Mouse (Mus musculus) forebrain, embryonic 16.5 days (tissue): Measurements from ENCODE around the gene Map1lc3a. TPM values are rescaled to one million over a fixed set of nuclear protein-coding genes. Genes with fewer than 3 reads are reported as not detected.

Experiments
- ATAC-seq: fragments of 200-750 bp; cut with Nextera tagmentation; 2 replicates; pipeline ENCODE4 v1.8.0; 2017; ENCODE audit warnings: mild to moderate bottlenecking, moderate library complexity
- H3K27ac ChIP-seq: fragments of 300-500 bp; sonication (generic); 2 replicates; pipeline ENCODE4 v1.5.1; 2014; ENCODE audit warnings: low read length, control low read depth
- H3K27me3 ChIP-seq: fragments of 300-500 bp; sonication (generic); replicated peaks from 2 replicates; pipeline ENCODE4 v1.6.1; 2014; ENCODE audit warnings: low read length; ENCODE audit not compliant: control insufficient read depth, insufficient read depth
- H3K36me3 ChIP-seq: fragments of 300-500 bp; sonication (generic); 2 replicates; pipeline ENCODE4 v1.6.1; 2014; ENCODE audit not compliant: control insufficient read depth, insufficient read depth
- H3K4me1 ChIP-seq: fragments of 300-500 bp; sonication (generic); replicated peaks from 2 replicates; pipeline ENCODE4 v1.6.1; 2014; ENCODE audit warnings: low read length; ENCODE audit not compliant: control insufficient read depth, insufficient read depth
- H3K4me2 ChIP-seq: fragments of 300-500 bp; sonication (generic); 2 replicates; pipeline ENCODE4 v1.6.1; 2014; ENCODE audit warnings: mild to moderate bottlenecking, low read length, control low read depth
- H3K4me3 ChIP-seq: fragments of 300-500 bp; sonication (generic); replicated peaks from 2 replicates; pipeline ENCODE4 v1.5.1; 2014; ENCODE audit warnings: mild to moderate bottlenecking, low read length, control low read depth
- H3K9ac ChIP-seq: fragments of 300-500 bp; sonication (generic); replicated peaks from 2 replicates; pipeline ENCODE4 v1.6.1; 2014; ENCODE audit warnings: low read depth, low read length, control low read depth
- H3K9me3 ChIP-seq: fragments of 300-500 bp; sonication (generic); 2 replicates; pipeline ENCODE4 v1.6.1; 2016; ENCODE audit warnings: low read length; ENCODE audit not compliant: control insufficient read depth
- WGBS: fragments of 180-500 bp; shearing (Covaris S2); extraction: QIAGEN DNeasy Blood & Tissue Kit; methylation state at CpG from one replicate; pipeline ENCODE4 v1.1.7; 2014; 5-methylcytosine and 5-hydroxymethylcytosine counted together
- polyA plus RNA-seq: library from polyadenylated mRNA; unstranded; fragments of >200 nt; fragmentation: Nextera tagmentation; extraction: Ambion mirVana; gene quantifications from 2 replicates; pipeline ENCODE4 v1.2.1, GENCODE M21; 2015

Map1lc3a gene
- 343 and 425 TPM in 2 replicates for polyA plus RNA-seq

DNA sequence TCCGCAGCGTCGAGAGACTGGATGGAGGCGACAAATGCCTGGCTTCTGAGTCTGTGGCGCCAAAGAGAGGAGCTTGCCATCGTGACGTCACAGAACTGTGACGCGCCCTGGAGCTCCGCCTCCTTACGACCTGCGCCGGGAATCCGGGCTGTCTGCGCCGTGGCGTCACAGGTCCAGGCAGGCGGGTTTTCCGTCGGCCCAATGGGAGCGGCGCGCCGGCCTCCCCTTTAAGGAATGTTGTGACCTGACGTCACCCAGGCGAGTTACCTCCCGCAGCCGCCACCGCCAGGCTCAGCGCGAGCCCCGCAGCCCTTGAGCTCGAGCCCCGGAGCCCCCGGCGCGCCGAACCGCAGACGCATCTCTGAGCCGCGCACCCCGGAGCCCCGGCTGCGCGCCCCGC is at the start of gene Map1lc3a:
Gene Map1lc3a, plus strand, starts transcription at position 103 of the 400 bp plus-strand sequence.
- peaks cover 9% of the 10 kb centered on the region for H3K4me1 ChIP-seq
- H3K9ac ChIP-seq: peak within 1 kb of the TSS; percentile 93
- ATAC-seq: peak; percentile 96
- H3K36me3 ChIP-seq: no peaks in the 10 kb centered on the region
- peak within 1 kb of the TSS; percentile 79 for H3K27ac ChIP-seq
- WGBS: 1% methylated on average over 47 of the region's 47 CpGs
- H3K27me3 ChIP-seq: no peaks in the 10 kb centered on the region
- H3K4me3 ChIP-seq: peak within 1 kb of the TSS; percentile 83
- H3K9me3 ChIP-seq: no peaks in the 10 kb centered on the region
- peak within 1 kb of the TSS; percentile 77 for H3K4me2 ChIP-seq

DNA sequence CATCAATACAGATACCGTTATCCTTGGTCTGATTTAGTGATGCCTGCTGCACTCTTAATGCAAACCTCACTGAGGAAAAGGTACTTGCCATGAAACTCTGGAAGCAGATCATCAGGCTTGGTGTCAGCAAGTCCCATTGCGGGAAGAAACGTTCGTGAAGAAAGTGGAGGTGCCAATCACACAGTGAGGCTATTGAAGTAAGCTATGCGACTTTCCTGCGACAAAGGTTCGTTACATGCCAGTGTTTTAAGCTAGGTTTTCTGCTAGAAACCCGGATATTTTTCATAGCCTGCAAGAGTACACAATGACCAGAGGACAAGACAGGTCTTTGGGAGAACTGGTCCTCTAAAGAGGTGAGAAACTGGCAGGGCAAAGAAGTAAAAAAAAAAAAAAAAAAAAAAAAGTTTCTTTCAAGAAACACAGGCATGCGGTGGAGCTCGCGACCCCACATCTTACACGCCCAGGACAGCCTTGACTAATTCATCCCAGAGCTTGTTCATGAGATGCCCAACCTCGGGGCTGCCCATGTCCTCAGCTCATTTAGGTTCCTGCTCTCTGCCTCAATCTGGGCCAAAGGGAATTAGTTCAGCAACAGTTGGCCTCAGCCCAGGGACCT is 40.2 kb upstream of the Map1lc3a start:
- H3K36me3 ChIP-seq: no peaks in the 10 kb centered on the region
- WGBS: 2% methylated on average over 13 of the region's 13 CpGs
- peak; percentile 90 for ATAC-seq

DNA sequence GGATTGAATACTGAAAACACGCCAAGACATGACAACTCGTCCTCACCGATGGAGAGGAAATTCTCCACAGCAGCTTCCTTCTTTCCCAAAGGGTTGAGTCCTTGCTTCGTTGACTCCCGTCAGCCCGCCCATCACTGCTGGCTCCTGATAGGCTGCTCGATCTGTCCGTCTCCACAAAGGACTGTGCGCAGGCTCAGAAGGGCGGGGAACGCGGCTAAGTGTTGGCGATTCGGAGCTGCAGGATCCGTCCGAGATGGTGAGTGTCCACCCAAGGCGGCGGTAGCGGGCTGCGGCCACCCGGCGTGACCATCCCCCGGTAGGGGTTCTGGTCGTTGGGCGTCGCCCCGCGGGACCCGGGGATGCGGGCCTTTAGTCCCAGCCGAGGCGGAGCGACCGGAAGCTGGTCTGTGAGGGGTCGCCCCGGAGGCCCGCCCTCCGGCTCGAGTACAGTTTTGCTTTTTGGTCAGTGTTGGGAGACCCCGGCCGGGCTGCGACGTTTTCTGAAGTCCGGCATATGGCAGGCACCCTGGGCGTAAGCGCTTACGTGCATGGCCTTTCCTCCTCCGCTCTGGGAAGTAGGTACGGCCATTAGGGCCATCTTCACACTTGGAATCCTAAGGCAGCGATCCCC is 39.6 kb upstream of the Map1lc3a start, which contains the start of gene Dynlrb1:
Gene Dynlrb1, plus strand, starts transcription at position 172 of the 631 bp plus-strand sequence.
- no peaks in the 10 kb centered on the region for H3K36me3 ChIP-seq
- peak; percentile 100 for ATAC-seq

More for the DNA sequence above, 40.2 kb upstream of the Map1lc3a start:
- Histone ChIP-seq H3K4me1 (peaks cover 24% of the 10 kb centered on the region), H3K27ac (peak overlapping the region; percentile 94), H3K4me3 (peak overlapping the region; percentile 71), H3K9ac (peak overlapping the region; percentile 72), H3K27me3 (no peaks in the 10 kb centered on the region), H3K9me3 (no peaks in the 10 kb centered on the region), H3K4me2 (peak overlapping the region; percentile 82)

DNA sequence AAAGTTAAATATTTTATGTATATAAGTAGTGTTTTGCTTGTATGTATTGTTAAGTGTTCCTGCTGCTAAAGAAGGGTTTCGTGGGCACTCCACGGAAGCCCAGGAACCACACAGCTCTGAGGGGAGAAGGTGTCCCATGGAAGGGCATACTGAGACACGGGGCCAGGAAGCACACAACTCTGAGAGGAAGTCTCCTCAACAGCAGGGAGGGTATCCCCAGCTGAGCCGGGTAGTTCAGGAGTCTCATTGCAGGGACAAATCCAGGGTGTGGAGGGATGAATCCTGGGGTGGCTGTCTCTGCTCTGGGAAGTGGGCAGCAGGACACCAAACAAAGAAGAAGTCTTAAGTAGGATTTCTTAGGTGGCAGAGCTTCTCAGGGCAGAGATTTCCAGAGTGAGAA is 38.8 kb upstream of the Map1lc3a start:
- peak overlapping the region; percentile 89 for H3K9ac ChIP-seq
- no peaks in the 10 kb centered on the region for H3K9me3 ChIP-seq
- no peaks in the 10 kb centered on the region for H3K27me3 ChIP-seq
- peak overlapping the region; percentile 92 for H3K4me2 ChIP-seq
- peaks cover 24% of the 10 kb centered on the region for H3K4me1 ChIP-seq
- peak overlapping the region; percentile 71 for H3K4me3 ChIP-seq
- H3K27ac ChIP-seq: no peak overlapping the region
- no peaks in the 10 kb centered on the region for H3K36me3 ChIP-seq
- 15% methylated on average over 4 of the region's 4 CpGs for WGBS
- no peak for ATAC-seq

More for the DNA sequence above, 39.6 kb upstream of the Map1lc3a start, which contains the start of gene Dynlrb1:
- peak within 1 kb of the TSS; percentile 71 for H3K4me3 ChIP-seq
- H3K4me2 ChIP-seq: peak within 1 kb of the TSS; percentile 92
- peaks cover 24% of the 10 kb centered on the region for H3K4me1 ChIP-seq
- peak within 1 kb of the TSS; percentile 89 for H3K9ac ChIP-seq
- peak within 1 kb of the TSS; percentile 94 for H3K27ac ChIP-seq
- no peaks in the 10 kb centered on the region for H3K9me3 ChIP-seq
- no peaks in the 10 kb centered on the region for H3K27me3 ChIP-seq
- WGBS: under 1% methylated on average over 50 of the region's 50 CpGs

DNA sequence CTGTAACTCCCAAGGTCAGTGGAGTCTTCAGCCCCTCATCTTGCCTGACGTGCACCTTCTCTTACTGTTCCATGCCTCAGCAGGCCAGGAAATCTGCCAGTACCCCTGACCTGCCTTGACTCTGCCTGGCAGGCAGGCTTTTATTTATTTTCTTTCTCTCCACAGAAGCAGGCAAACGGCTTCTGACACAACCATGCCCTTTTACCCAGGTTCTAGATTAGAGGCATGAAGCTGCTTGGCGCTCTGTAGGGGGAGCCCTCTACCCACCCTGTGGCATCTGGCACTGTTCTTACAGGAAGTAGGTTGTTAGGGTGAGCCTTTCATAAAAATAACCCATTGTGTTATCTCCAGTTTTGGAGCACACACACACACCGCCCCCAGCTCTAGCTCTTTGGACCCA is 35.2 kb upstream of the Map1lc3a start:
- Histone ChIP-seq H3K4me3 (no peak overlapping the region), H3K9me3 (no peaks in the 10 kb centered on the region), H3K9ac (no peak overlapping the region), H3K36me3 (peaks cover 16% of the 10 kb centered on the region; the same call in 1 of the 2 replicates), H3K27me3 (no peaks in the 10 kb centered on the region), H3K4me1 (peaks cover 21% of the 10 kb centered on the region), H3K27ac (no peak overlapping the region), H3K4me2 (no peak overlapping the region)
- no peak for ATAC-seq
- WGBS: 86% methylated on average over 4 of the region's 4 CpGs

DNA sequence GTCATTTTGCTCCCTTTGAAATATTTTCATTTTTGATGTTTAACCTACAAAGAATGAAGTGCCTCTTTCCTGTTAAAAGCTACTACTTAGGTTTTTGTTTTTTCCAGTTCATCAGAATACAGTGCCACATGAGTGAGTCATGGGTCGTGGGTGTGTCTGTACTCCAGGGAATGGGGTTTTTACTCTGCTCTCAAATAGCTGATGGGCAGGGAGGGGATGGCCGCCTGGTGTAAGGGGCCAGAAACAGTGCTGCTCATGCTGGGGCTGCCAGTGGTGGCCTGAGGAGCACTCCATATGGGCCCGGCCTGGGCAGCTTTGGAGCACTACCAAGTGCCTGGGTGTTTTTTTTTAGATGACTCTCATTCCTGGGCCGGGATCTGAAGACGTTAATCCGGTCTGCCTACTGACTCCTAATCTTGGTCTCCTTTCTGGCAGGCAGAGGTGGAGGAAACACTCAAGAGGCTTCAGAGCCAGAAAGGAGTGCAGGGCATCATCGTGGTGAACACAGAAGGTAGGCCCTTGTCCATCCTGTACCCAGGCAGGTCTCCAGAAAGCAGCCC is 33.7 kb upstream of the Map1lc3a start:
- Histone ChIP-seq H3K4me2 (no peak overlapping the region), H3K27ac (no peak overlapping the region), H3K36me3 (peaks cover 22% of the 10 kb centered on the region), H3K4me3 (no peak overlapping the region), H3K9me3 (no peaks in the 10 kb centered on the region), H3K4me1 (peaks cover 17% of the 10 kb centered on the region), H3K9ac (no peak overlapping the region), H3K27me3 (no peaks in the 10 kb centered on the region)
- WGBS: 90% methylated on average over 7 of the region's 7 CpGs
- ATAC-seq: no peak

DNA sequence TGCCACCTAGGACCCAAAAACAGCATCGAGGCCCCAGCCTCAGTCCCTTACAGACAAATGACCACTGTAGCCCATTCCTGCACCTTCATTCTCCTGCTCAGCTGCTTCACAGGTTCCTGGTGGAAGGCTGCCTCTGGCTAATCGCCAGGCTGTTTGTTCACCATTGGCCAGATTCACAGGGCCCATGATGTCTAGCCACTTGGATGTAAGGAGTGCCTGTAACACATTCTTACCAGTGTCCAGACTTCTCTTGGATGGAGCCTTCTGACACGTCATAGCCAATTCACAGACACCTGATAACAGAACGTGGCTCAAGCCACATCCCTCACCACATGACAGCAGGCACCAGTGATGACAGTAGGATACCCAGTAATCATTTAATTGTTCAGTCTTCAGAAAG is 29.9 kb upstream of the Map1lc3a start:
- Histone ChIP-seq H3K9ac (no peak overlapping the region), H3K4me2 (no peak overlapping the region), H3K4me3 (no peak overlapping the region), H3K9me3 (no peaks in the 10 kb centered on the region), H3K4me1 (no peaks in the 10 kb centered on the region), H3K36me3 (peaks cover 59% of the 10 kb centered on the region), H3K27ac (no peak overlapping the region), H3K27me3 (no peaks in the 10 kb centered on the region)
- WGBS: 94% methylated on average over 4 of the region's 4 CpGs
- ATAC-seq: no peak

DNA sequence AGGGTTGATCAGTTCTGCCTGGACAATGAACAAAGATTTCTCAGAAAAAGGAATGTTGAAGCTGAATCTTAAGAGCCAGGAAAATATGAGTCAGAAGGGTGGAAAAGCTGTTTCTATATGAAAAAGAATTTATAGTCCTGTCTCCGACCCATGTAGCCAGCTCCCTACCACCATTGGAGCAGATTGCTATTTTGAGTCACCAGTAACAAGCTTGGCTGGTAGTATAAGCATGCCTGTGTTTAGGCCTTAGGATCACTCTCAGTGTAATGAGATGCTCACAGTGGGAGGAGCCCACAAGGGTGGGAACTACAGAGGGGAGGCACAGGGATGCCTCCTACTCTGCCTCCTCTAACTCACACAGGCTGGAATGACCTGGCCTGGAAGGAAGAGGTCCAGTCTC is 27.9 kb upstream of the Map1lc3a start:
- no peak overlapping the region for H3K27ac ChIP-seq
- H3K4me1 ChIP-seq: no peaks in the 10 kb centered on the region
- ATAC-seq: no peak
- peaks cover 62% of the 10 kb centered on the region for H3K36me3 ChIP-seq
- H3K9me3 ChIP-seq: no peaks in the 10 kb centered on the region
- no peak overlapping the region for H3K4me3 ChIP-seq
- H3K27me3 ChIP-seq: no peaks in the 10 kb centered on the region
- 90% methylated on average over 1 of the region's 1 CpGs for WGBS
- no peak overlapping the region for H3K9ac ChIP-seq
- no peak overlapping the region for H3K4me2 ChIP-seq

DNA sequence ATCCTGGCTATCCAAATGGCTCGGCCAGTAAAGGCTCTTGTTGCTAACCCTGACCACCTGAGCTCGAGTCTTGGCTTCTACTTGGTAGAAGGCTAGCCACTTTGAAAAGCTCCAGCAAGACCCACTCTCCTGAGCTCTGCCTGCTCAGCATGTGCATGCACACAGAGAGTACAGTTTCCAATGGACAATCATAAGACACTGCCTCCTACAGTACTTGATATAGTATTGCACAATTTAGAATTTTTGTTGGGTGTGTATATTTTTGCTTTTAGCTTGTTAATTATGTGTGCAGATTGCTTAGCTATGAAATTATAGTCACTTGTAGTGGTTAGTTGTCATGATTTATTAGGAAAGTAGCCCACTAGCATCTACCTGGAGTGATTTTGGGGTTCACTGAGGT is 27.4 kb upstream of the Map1lc3a start:
- H3K27me3 ChIP-seq: no peaks in the 10 kb centered on the region
- H3K4me3 ChIP-seq: no peak overlapping the region
- ATAC-seq: no peak
- H3K36me3 ChIP-seq: peaks cover 61% of the 10 kb centered on the region
- H3K9ac ChIP-seq: no peak overlapping the region
- H3K4me2 ChIP-seq: no peak overlapping the region
- no peak overlapping the region for H3K27ac ChIP-seq
- H3K4me1 ChIP-seq: no peaks in the 10 kb centered on the region
- no peaks in the 10 kb centered on the region for H3K9me3 ChIP-seq
- 85% methylated on average over 2 of the region's 2 CpGs for WGBS
